Mouse (Mus musculus) ES-E14 (cell line): Measurements from ENCODE around the gene Ptprn2.

Source experiments
- CHD2 ChIP-seq: IDR thresholded peaks from 2 replicates; pipeline ENCODE4 v1.6.1; 2014; ENCODE audit warnings: mild to moderate bottlenecking, low read depth, low read length, inconsistent platforms
- HCFC1 ChIP-seq: IDR thresholded peaks from 2 replicates; pipeline ENCODE4 v1.6.1; 2012; ENCODE audit warnings: low read length, inconsistent platforms, borderline replicate concordance; ENCODE audit not compliant: insufficient read depth
- MAFK ChIP-seq: IDR thresholded peaks from 2 replicates; pipeline ENCODE4 v1.6.1; 2014; ENCODE audit warnings: mild to moderate bottlenecking, low read depth, low read length, inconsistent platforms; ENCODE audit not compliant: insufficient read depth
- ZC3H11A ChIP-seq: IDR thresholded peaks from 2 replicates; pipeline ENCODE4 v1.6.1; 2012; ENCODE audit warnings: low read depth, mild to moderate bottlenecking, inconsistent platforms, low read length, borderline replicate concordance
- ZNF384 ChIP-seq: IDR thresholded peaks from 2 replicates; pipeline ENCODE4 v1.6.1; 2012; ENCODE audit warnings: low read depth, low read length, inconsistent platforms

GRCm38 (mm10) chr12:117156256-117156655 is 670.7 kb downstream of the Ptprn2 start:
- TF ChIP-seq ZC3H11A (no peak), HCFC1 (no peak), CHD2 (no peak), ZNF384 (no peak), MAFK (no peak)
